Mouse (Mus musculus) lung, postnatal 0 days (tissue): ENCODE measurements around the gene Ppp1r9a. TPM values are rescaled to one million over a fixed set of nuclear protein-coding genes. Genes with fewer than 3 reads are reported as not detected.
A peak's percentile ranks its signal among the peaks of the same experiment; 100 is the strongest.

Experiments
- ATAC-seq: fragments of 200-750 bp; cut with Nextera tagmentation; 2 replicates; pipeline ENCODE4 v1.8.0; 2017; ENCODE audit warnings: moderate library complexity
- DNase-seq: peaks from one replicate; pipeline ENCODE4 v3.0.0-alpha.2; 2016; ENCODE audit warnings: low spot score
- H3K27ac ChIP-seq: fragments of 300-500 bp; sonication (generic); 2 replicates; pipeline ENCODE4 v1.5.1; 2014; ENCODE audit warnings: antibody characterized with exemption, mild to moderate bottlenecking, low read length, mixed read lengths
- H3K27me3 ChIP-seq: fragments of 300-500 bp; sonication (generic); replicated peaks from 2 replicates; pipeline ENCODE4 v1.6.1; 2014; ENCODE audit warnings: low read length, mixed read lengths; ENCODE audit not compliant: insufficient read depth
- H3K36me3 ChIP-seq: fragments of 300-500 bp; sonication (generic); 2 replicates; pipeline ENCODE4 v1.6.1; 2014; ENCODE audit warnings: low read length, mixed read lengths; ENCODE audit not compliant: insufficient read depth
- H3K4me1 ChIP-seq: fragments of 300-500 bp; sonication (generic); 2 replicates; pipeline ENCODE4 v1.6.1; 2014; ENCODE audit warnings: antibody characterized with exemption, low read depth, low read length, mixed read lengths; ENCODE audit not compliant: insufficient read depth
- H3K4me2 ChIP-seq: fragments of 300-500 bp; sonication (generic); replicated peaks from 2 replicates; pipeline ENCODE4 v1.6.1; 2014; ENCODE audit warnings: low read depth, mild to moderate bottlenecking, low read length, moderate library complexity, mixed read lengths
- H3K4me3 ChIP-seq: fragments of 300-500 bp; sonication (generic); 2 replicates; pipeline ENCODE4 v1.5.1; 2014; ENCODE audit warnings: low read depth, low read length
- H3K9ac ChIP-seq: fragments of 300-500 bp; sonication (generic); replicated peaks from 2 replicates; pipeline ENCODE4 v1.6.1; 2014; ENCODE audit warnings: low read depth, mild to moderate bottlenecking
- H3K9me3 ChIP-seq: fragments of 300-500 bp; sonication (generic); 2 replicates; pipeline ENCODE4 v1.6.1; 2016; ENCODE audit warnings: low read length, mixed read lengths
- CTCF ChIP-seq: IDR thresholded peaks from 2 replicates; pipeline ENCODE4 v1.5.1; 2016; ENCODE audit warnings: antibody characterized with exemption, mild to moderate bottlenecking
- EP300 ChIP-seq: IDR thresholded peaks from 2 replicates; pipeline ENCODE4 v1.6.1; 2016; ENCODE audit warnings: antibody characterized with exemption, mild to moderate bottlenecking, control low read depth
- WGBS: fragments of 180-500 bp; shearing (Covaris S2); extraction: QIAGEN DNeasy Blood & Tissue Kit; methylation state at CpG from one replicate; pipeline ENCODE4 v1.1.7; 2014; 5-methylcytosine and 5-hydroxymethylcytosine counted together
- polyA plus RNA-seq: library from polyadenylated mRNA; unstranded; fragments of >200 nt; fragmentation: Nextera tagmentation; extraction: Ambion mirVana; gene quantifications from 2 replicates; pipeline ENCODE4 v1.2.1, GENCODE M21; 2015

Ppp1r9a gene
- polyA plus RNA-seq, 1 experiment from 2014 or later, result 11.2 TPM

DNA sequence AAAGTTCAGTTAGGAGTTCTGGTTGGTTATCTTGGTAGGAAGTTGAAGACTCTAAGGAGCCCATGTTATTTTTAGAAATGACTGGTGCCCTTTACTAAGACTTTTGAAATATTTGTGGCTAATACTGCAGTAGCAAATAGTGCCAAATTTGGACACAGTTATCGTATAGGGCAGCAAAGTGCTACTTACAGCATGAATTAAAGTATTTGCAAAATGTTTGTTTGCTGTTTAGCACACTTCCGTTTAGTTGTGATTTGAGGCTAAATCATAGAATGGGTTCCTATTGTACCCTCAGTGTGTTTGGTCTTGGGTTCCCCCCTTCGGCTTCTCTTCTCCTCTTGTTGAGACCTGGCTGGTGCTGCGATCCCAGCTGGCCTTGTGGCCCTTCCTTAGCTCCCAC is 45.3 kb downstream of the Ppp1r9a start:
- no peak overlapping the region for H3K4me3 ChIP-seq
- DNase-seq (no peak), ATAC-seq (no peak)
- H3K4me2 ChIP-seq, result no peak overlapping the region
- no peaks in the 10 kb centered on the region for H3K9me3 ChIP-seq
- 60% methylated on average over 4 of the region's 4 CpGs for whole genome bisulfite sequencing
- H3K27ac ChIP-seq, result no peak overlapping the region
- H3K4me1 ChIP-seq, result no peaks in the 10 kb centered on the region; the same call in 1 of the 2 replicates
- no peak for TF ChIP-seq EP300
- TF ChIP-seq CTCF, result no peak
- H3K27me3 ChIP-seq, result no peaks in the 10 kb centered on the region
- no peaks in the 10 kb centered on the region for H3K36me3 ChIP-seq
- H3K9ac ChIP-seq, result no peak overlapping the region

GRCm38 (mm10) chr6:4949701-4950100 is 47.0 kb downstream of the Ppp1r9a start:
- H3K9ac ChIP-seq, result no peak overlapping the region
- no peak for ATAC-seq
- WGBS, result 87% methylated on average over 4 of the region's 4 CpGs
- H3K4me2 ChIP-seq, result no peak overlapping the region
- no peaks in the 10 kb centered on the region for H3K9me3 ChIP-seq
- H3K27ac ChIP-seq, result no peak overlapping the region
- DNase-seq, result no peak
- no peak overlapping the region for H3K4me3 ChIP-seq
- no peaks in the 10 kb centered on the region; the same call in 1 of the 2 replicates for H3K4me1 ChIP-seq
- no peak for TF ChIP-seq CTCF
- no peak for TF ChIP-seq EP300
- H3K36me3 ChIP-seq, result no peaks in the 10 kb centered on the region
- H3K27me3 ChIP-seq, result no peaks in the 10 kb centered on the region

DNA sequence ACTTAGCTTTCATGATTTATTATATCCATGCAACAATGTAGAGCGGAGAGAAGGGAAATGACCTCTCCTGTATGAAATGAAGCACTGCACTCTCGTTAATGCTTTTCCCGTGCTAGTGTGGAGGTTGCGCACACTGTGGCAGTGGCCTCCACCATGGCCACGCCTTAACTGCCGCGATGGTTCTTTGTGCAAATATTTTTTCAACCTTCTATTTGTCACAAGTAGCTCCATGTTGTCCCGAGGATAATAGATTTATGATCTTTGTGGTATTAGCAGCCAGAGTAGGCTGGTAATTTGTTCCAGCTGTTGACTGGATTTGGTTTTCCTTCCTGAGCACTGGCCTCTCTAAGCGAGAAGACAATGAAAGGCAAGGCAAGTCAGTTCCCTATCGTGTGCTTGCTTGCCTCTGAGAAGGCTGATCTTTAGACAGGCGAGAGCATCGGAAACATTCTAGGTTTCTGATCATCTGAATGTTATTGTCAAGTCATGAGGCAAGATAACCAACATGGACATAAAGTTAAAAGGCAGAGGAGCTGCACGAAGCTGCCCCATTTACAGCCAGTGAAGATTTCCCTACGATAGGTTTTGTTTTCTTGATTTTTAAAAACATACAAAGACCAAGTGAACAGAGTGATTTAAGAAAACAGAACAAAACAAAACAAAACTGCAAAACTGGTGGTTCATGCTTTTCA is 50.5 kb downstream of the Ppp1r9a start:
- no peak for DNase-seq
- Histone ChIP-seq H3K36me3 (no peaks in the 10 kb centered on the region), H3K9me3 (no peaks in the 10 kb centered on the region), H3K9ac (no peak overlapping the region), H3K27ac (no peak overlapping the region), H3K4me2 (0 out of 2 replicates have a peak overlapping the region, but pooled peaks have one; percentile 5), H3K4me3 (0 out of 2 replicates have a peak overlapping the region, but pooled peaks have one; percentile 8), H3K4me1 (no peaks in the 10 kb centered on the region; the same call in 1 of the 2 replicates), H3K27me3 (no peaks in the 10 kb centered on the region)
- TF ChIP-seq EP300 (no peak), CTCF (no peak)
- ATAC-seq, result no peak; the same call in 1 of the 2 replicates
- 49% methylated on average over 14 of the region's 14 CpGs for WGBS

- H3K27ac ChIP-seq, result no peak overlapping the region
- no peaks in the 10 kb centered on the region; the same call in 1 of the 2 replicates for H3K4me1 ChIP-seq
- TF ChIP-seq EP300, result no peak
- no peak for TF ChIP-seq CTCF
- no peaks in the 10 kb centered on the region for H3K27me3 ChIP-seq
- no peak overlapping the region for H3K4me3 ChIP-seq
- H3K4me2 ChIP-seq, result no peak overlapping the region
- no peaks in the 10 kb centered on the region for H3K9me3 ChIP-seq
- H3K36me3 ChIP-seq, result no peaks in the 10 kb centered on the region
- DNase-seq, result no peak
- 27% methylated on average over 6 of the region's 6 CpGs for WGBS
- ATAC-seq, result no peak
- no peak overlapping the region for H3K9ac ChIP-seq
Observed at GRCm38 (mm10) chr6:4956651-4957050, 53.9 kb downstream of the Ppp1r9a start.

- DNase-seq (no peak), ATAC-seq (no peak)
- H3K36me3 ChIP-seq, result no peaks in the 10 kb centered on the region
- H3K9me3 ChIP-seq, result no peaks in the 10 kb centered on the region
- no peaks in the 10 kb centered on the region for H3K27me3 ChIP-seq
- WGBS, result 53% methylated on average over 4 of the region's 4 CpGs
- no peak for TF ChIP-seq CTCF
- no peak for TF ChIP-seq EP300
- H3K9ac ChIP-seq, result no peak overlapping the region
- H3K4me1 ChIP-seq, result no peaks in the 10 kb centered on the region
- H3K4me3 ChIP-seq, result no peak overlapping the region
- H3K27ac ChIP-seq, result no peak overlapping the region
- no peak overlapping the region for H3K4me2 ChIP-seq
Observed at GRCm38 (mm10) chr6:4962197-4962596, 59.5 kb downstream of the Ppp1r9a start.

GRCm38 (mm10) chr6:4963049-4963448 is 60.3 kb downstream of the Ppp1r9a start:
- H3K27me3 ChIP-seq, result no peaks in the 10 kb centered on the region
- DNase-seq (no peak), ATAC-seq (no peak)
- H3K4me1 ChIP-seq, result no peaks in the 10 kb centered on the region
- H3K9me3 ChIP-seq, result no peaks in the 10 kb centered on the region
- WGBS, result 52% methylated on average over 5 of the region's 5 CpGs
- H3K36me3 ChIP-seq, result no peaks in the 10 kb centered on the region
- no peak overlapping the region for H3K27ac ChIP-seq
- H3K9ac ChIP-seq, result no peak overlapping the region
- no peak for TF ChIP-seq EP300
- TF ChIP-seq CTCF, result no peak
- H3K4me3 ChIP-seq, result no peak overlapping the region
- H3K4me2 ChIP-seq, result no peak overlapping the region
